Mouse (Mus musculus) myocyte (in vitro differentiated cells): ENCODE data around the gene Fyn. TPM values are rescaled to one million over a fixed set of nuclear protein-coding genes. Genes with fewer than 3 reads are reported as not detected.

Experiments
- H3K27me3 ChIP-seq: one replicate; pipeline ENCODE4 v1.6.1; 2011; ENCODE audit not compliant: control insufficient read depth, insufficient read depth, insufficient read length
- H3K36me3 ChIP-seq: one replicate; pipeline ENCODE4 v1.6.1; 2011; ENCODE audit not compliant: control insufficient read depth, insufficient read depth
- H3K4me2 ChIP-seq: one replicate; pipeline ENCODE4 v1.6.1; 2011; ENCODE audit warnings: low read depth, control low read depth
- H3K4me3 ChIP-seq: one replicate; pipeline ENCODE4 v1.5.1; 2011; ENCODE audit warnings: mild to moderate bottlenecking, control low read depth, moderate library complexity
- H3K79me2 ChIP-seq: one replicate; pipeline ENCODE4 v1.6.1; 2011; ENCODE audit not compliant: control insufficient read depth, insufficient read depth
- H3ac ChIP-seq: one replicate; pipeline ENCODE4 v1.6.1; 2011; ENCODE audit not compliant: control insufficient read depth, insufficient read length
- CEBPB ChIP-seq: IDR thresholded peaks from 2 replicates; pipeline ENCODE4 v1.6.1; 2011; ENCODE audit warnings: mild to moderate bottlenecking, moderate library complexity; ENCODE audit not compliant: poor library complexity, insufficient read depth, severe bottlenecking
- E2F4 ChIP-seq: IDR thresholded peaks from one replicate; pipeline ENCODE4 v1.6.1; 2011; ENCODE audit warnings: mild to moderate bottlenecking, control low read depth, moderate library complexity; ENCODE audit not compliant: insufficient read depth
- MYOG ChIP-seq, 3 experiments: IDR thresholded peaks; one replicate each; pipeline ENCODE4 v1.6.1; 2011; ENCODE audit warnings: control low read depth in 2 of 3, low read depth in 2 of 3, mild to moderate bottlenecking in 2 of 3; ENCODE audit not compliant: insufficient read length in 2 of 3, control insufficient read depth in 1 of 3, insufficient read depth in 1 of 3
- SRF ChIP-seq: IDR thresholded peaks from one replicate; pipeline ENCODE4 v1.6.1; 2011; ENCODE audit warnings: low read depth; ENCODE audit not compliant: control insufficient read depth, insufficient read length
- polyA plus RNA-seq: library from polyadenylated mRNA; unstranded; fragments of >200 nt; fragmentation: generic; extraction: Trizol; gene quantifications from one replicate; pipeline ENCODE4 v1.2.1, GENCODE M21; 2012; ENCODE audit warnings: missing spikeins

The Fyn gene
- polyA plus RNA-seq, 1 experiment, result 148 TPM

DNA sequence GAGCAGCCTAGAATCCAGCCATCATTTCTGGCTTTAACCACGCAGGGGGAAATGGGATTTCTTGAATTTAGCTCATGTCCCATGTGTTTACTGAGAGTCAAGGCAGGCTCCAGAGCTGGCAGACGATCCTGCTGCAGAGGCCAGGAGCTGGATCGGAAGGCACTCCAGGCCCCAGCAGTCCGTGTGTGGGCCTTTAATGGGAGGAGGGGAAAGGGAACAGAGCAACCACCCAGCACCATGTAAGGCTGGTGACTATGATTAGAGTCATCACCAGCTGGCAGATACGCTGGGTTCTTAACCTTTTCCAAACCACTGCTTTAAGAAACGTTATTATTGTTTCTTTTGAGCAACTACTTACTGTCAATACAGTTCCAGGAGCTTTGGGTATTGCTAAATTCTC, 246.0 kb downstream of the Fyn start:
- Histone ChIP-seq H3K4me2 (peak overlapping the region; percentile 75), H3K27me3 (no peaks in the 10 kb centered on the region), H3K4me3 (peak overlapping the region; percentile 28), H3K79me2 (no peaks in the 10 kb centered on the region), H3K36me3 (no peaks in the 10 kb centered on the region), H3ac (no peak overlapping the region)
- no peak for TF ChIP-seq CEBPB
- peak; percentile 87 for TF ChIP-seq SRF
- TF ChIP-seq E2F4, result no peak
- peak in 1 of 3 experiments; percentile 15 for TF ChIP-seq MYOG (IDR thresholded peaks at IDR 0.05; ENCODE audit: control insufficient read depth in 1 of 3, insufficient read depth in 1 of 3, insufficient read length in 2 of 3, low read depth in 2 of 3)

Other genes with a start within 250 kb of the Fyn start
- gene Fam229b, start 234.9 kb upstream of the Fyn start, polyA plus RNA-seq, result 5.3 TPM
- gene Tube1, start 234.9 kb upstream of the Fyn start, polyA plus RNA-seq, result 2.1 TPM
- gene Ccn6, start 205.1 kb upstream of the Fyn start, polyA plus RNA-seq, result not detected
- 4.2 TPM for gene Traf3ip2, start 244.1 kb downstream of the Fyn start, polyA plus RNA-seq